Mouse (Mus musculus) right cerebral cortex, postnatal 4 days (tissue): ENCODE measurements around the gene Phf10.
"Not testable (repeated sequence)": the region's sequence is repeated elsewhere in the genome, so short reads cannot be mapped to it uniquely, and the experiment has no call there.

Experiments
- DNase-seq: peaks from one replicate; pipeline ENCODE4 v3.0.0-alpha.2; 2022

Gene Phf10

GRCm38 (mm10) chr17:14960951-14961556 lies at the start of gene Phf10:
Gene Phf10 (minus strand): TSS chr17:14961273.
- peak; percentile 19 for DNase-seq

GRCm38 (mm10) chr17:15009706-15010413 lies 48.8 kb upstream of the Phf10 start, which contains the start of gene Gm3435:
Gene Gm3435 (plus strand): TSS chr17:15010176.
- DNase-seq, result not testable (repeated sequence)

- DNase-seq, result not testable (repeated sequence)
Measured at GRCm38 (mm10) chr17:15009088-15009487, 48.0 kb upstream of the Phf10 start.

GRCm38 (mm10) chr17:15000047-15000446 lies 39.0 kb upstream of the Phf10 start:
- not testable (repeated sequence) for DNase-seq

GRCm38 (mm10) chr17:14994140-14994539 lies 33.1 kb upstream of the Phf10 start:
- DNase-seq, result not testable (repeated sequence)

- not testable (repeated sequence) for DNase-seq
Measured at GRCm38 (mm10) chr17:14993139-14993832, 32.2 kb upstream of the Phf10 start.

- not testable (repeated sequence) for DNase-seq
Measured at GRCm38 (mm10) chr17:14992522-14993138, 31.6 kb upstream of the Phf10 start.

GRCm38 (mm10) chr17:14990116-14990702 lies 29.1 kb upstream of the Phf10 start:
- DNase-seq, result peak; percentile 0

- not testable (repeated sequence) for DNase-seq
Measured at GRCm38 (mm10) chr17:14978362-14979038, 17.4 kb upstream of the Phf10 start, which contains the start of the genes 9030025P20Rik and Gm3417. Gene 9030025P20Rik (plus strand): TSS chr17:14978468. Gene Gm3417 (minus strand): TSS chr17:14978790.

- DNase-seq, result not testable (repeated sequence)
Measured at GRCm38 (mm10) chr17:14977718-14978361, 16.8 kb upstream of the Phf10 start.

- not testable (repeated sequence) for DNase-seq
Measured at GRCm38 (mm10) chr17:14968373-14968913, 7.4 kb upstream of the Phf10 start.

GRCm38 (mm10) chr17:14961557-14962154 lies 583 bp upstream of the Phf10 start:
- not testable (repeated sequence) for DNase-seq

GRCm38 (mm10) chr17:14960520-14960919 lies 553 bp downstream of the Phf10 start:
- peak; percentile 25 for DNase-seq

GRCm38 (mm10) chr17:14959979-14960378 lies 1.1 kb downstream of the Phf10 start:
- DNase-seq, result no peak

- no peak for DNase-seq
Measured at GRCm38 (mm10) chr17:14958686-14959327, 2.3 kb downstream of the Phf10 start.

- no peak for DNase-seq
Measured at GRCm38 (mm10) chr17:14953452-14953851, 7.6 kb downstream of the Phf10 start.

GRCm38 (mm10) chr17:14949161-14949827 lies 11.8 kb downstream of the Phf10 start:
- DNase-seq, result no peak

GRCm38 (mm10) chr17:14944551-14944950 lies 16.5 kb downstream of the Phf10 start:
- DNase-seq, result no peak

GRCm38 (mm10) chr17:14943729-14944059 lies 17.4 kb downstream of the Phf10 start:
- DNase-seq, result no peak
